Mouse (Mus musculus): ENCODE measurements around the gene Psmf1.

Gene Psmf1

GRCm38 (mm10) chr2:151743845-151744244, at the start of gene Psmf1:
Gene Psmf1 (minus strand): TSS chr2:151744186.
- DNase-seq (ENCODE audit: low spot score in 2 of 2), result peak; percentile 26 to 52

GRCm38 (mm10) chr2:151791156-151791555, 47.2 kb upstream of the Psmf1 start:
- DNase-seq (ENCODE audit: low spot score in 2 of 2), result no peak

GRCm38 (mm10) chr2:151790169-151790568, 46.2 kb upstream of the Psmf1 start:
- no peak for DNase-seq (ENCODE audit: low spot score in 2 of 2)

- DNase-seq (ENCODE audit: low spot score in 2 of 2), result no peak
These were observed 44.4 kb upstream of the Psmf1 start for GRCm38 (mm10) chr2:151788221-151788977.

GRCm38 (mm10) chr2:151783493-151783892, 39.5 kb upstream of the Psmf1 start:
- DNase-seq (ENCODE audit: low spot score in 2 of 2), result no peak

- no peak for DNase-seq (ENCODE audit: low spot score in 2 of 2)
These were observed 33.4 kb upstream of the Psmf1 start for GRCm38 (mm10) chr2:151777366-151777765.

GRCm38 (mm10) chr2:151773476-151773875, 29.5 kb upstream of the Psmf1 start:
- no peak for DNase-seq (ENCODE audit: low spot score in 2 of 2)

- no peak for DNase-seq (ENCODE audit: low spot score in 2 of 2)
These were observed 28.2 kb upstream of the Psmf1 start for GRCm38 (mm10) chr2:151772169-151772568.

- no peak for DNase-seq (ENCODE audit: low spot score in 2 of 2)
These were observed 20.6 kb upstream of the Psmf1 start for GRCm38 (mm10) chr2:151764557-151764956.

- DNase-seq (ENCODE audit: low spot score in 2 of 2), result no peak
These were observed 14.9 kb upstream of the Psmf1 start for GRCm38 (mm10) chr2:151758806-151759353.

GRCm38 (mm10) chr2:151757451-151757850, 13.5 kb upstream of the Psmf1 start:
- DNase-seq (ENCODE audit: low spot score in 2 of 2), result no peak

- no peak for DNase-seq (ENCODE audit: low spot score in 2 of 2)
These were observed 12.5 kb upstream of the Psmf1 start for GRCm38 (mm10) chr2:151756277-151757061.

GRCm38 (mm10) chr2:151751330-151751729, 7.3 kb upstream of the Psmf1 start:
- DNase-seq (ENCODE audit: low spot score in 2 of 2), result no peak

- DNase-seq (ENCODE audit: low spot score in 2 of 2), result peak; percentile 71 to 81
These were observed 4.1 kb upstream of the Psmf1 start for GRCm38 (mm10) chr2:151747847-151748705.

GRCm38 (mm10) chr2:151742850-151743679, 921 bp downstream of the Psmf1 start:
- DNase-seq (ENCODE audit: low spot score in 2 of 2), result peak; percentile 52 to 85

GRCm38 (mm10) chr2:151742084-151742483, 1.9 kb downstream of the Psmf1 start:
- DNase-seq (ENCODE audit: low spot score in 2 of 2), result peak in 1 of 2 experiments; percentile 33

- DNase-seq (ENCODE audit: low spot score in 2 of 2), result peak; percentile 91 to 92
These were observed 3.1 kb downstream of the Psmf1 start for GRCm38 (mm10) chr2:151740741-151741526.

- peak in 1 of 2 experiments; percentile 35 for DNase-seq (ENCODE audit: low spot score in 2 of 2)
These were observed 4.5 kb downstream of the Psmf1 start for GRCm38 (mm10) chr2:151739505-151739904.

- DNase-seq (ENCODE audit: low spot score in 2 of 2), result peak in 1 of 2 experiments; percentile 33
These were observed 4.9 kb downstream of the Psmf1 start for GRCm38 (mm10) chr2:151739081-151739480.

GRCm38 (mm10) chr2:151738460-151738859, 5.5 kb downstream of the Psmf1 start:
- no peak for DNase-seq (ENCODE audit: low spot score in 2 of 2)
